Mouse (Mus musculus): ENCODE measurements around the gene Med20. TPM values are rescaled to one million over a fixed set of nuclear protein-coding genes. Genes with fewer than 3 reads are reported as not detected.
"Not testable (repeated sequence)": the region's sequence is repeated elsewhere in the genome, so short reads cannot be mapped to it uniquely, and the experiment has no call there.

Med20 gene
- polyA plus RNA-seq, 1 experiment from 2014 or later: 51.6 TPM

DNA sequence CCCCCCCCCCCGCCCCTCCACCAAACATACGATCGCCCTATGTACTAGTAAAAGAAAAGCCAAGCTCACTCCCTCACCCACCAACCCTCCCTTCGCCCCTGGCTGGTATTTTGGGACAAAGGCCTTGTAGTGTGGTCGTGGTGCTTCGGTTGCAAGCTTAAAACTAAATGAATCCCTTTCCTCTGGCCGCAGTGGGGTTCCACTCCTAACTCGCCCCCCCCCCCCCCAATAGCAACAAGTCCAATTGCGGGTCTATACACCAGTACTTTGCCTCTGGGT is 16.5 kb upstream of the Med20 start:
- peak overlapping the region; percentile 94 for H3K27ac ChIP-seq (ENCODE audit: low read length)
- no peak for ATAC-seq (ENCODE audit: low read depth)
- H3K9me3 ChIP-seq (ENCODE audit: control insufficient read depth, low read length): no peaks in the 10 kb centered on the region
- peak overlapping the region; percentile 63 for H3K4me3 ChIP-seq (ENCODE audit: low read length)
- peaks cover 38% of the 10 kb centered on the region for H3K4me1 ChIP-seq (replicated peaks; ENCODE audit: control insufficient read depth, insufficient read depth, low read length)
- H3K27me3 ChIP-seq (ENCODE audit: control insufficient read depth, insufficient read depth, low read depth, low read length): no peaks in the 10 kb centered on the region
- H3K4me2 ChIP-seq (ENCODE audit: low read depth, low read length): peak overlapping the region; percentile 88
- H3K36me3 ChIP-seq (ENCODE audit: control insufficient read depth, insufficient read depth, low read length): peaks cover 13% of the 10 kb centered on the region
- peak overlapping the region; percentile 79 for H3K9ac ChIP-seq (ENCODE audit: low read length)
- WGBS: under 1% methylated on average over 9 of the region's 9 CpGs

DNA sequence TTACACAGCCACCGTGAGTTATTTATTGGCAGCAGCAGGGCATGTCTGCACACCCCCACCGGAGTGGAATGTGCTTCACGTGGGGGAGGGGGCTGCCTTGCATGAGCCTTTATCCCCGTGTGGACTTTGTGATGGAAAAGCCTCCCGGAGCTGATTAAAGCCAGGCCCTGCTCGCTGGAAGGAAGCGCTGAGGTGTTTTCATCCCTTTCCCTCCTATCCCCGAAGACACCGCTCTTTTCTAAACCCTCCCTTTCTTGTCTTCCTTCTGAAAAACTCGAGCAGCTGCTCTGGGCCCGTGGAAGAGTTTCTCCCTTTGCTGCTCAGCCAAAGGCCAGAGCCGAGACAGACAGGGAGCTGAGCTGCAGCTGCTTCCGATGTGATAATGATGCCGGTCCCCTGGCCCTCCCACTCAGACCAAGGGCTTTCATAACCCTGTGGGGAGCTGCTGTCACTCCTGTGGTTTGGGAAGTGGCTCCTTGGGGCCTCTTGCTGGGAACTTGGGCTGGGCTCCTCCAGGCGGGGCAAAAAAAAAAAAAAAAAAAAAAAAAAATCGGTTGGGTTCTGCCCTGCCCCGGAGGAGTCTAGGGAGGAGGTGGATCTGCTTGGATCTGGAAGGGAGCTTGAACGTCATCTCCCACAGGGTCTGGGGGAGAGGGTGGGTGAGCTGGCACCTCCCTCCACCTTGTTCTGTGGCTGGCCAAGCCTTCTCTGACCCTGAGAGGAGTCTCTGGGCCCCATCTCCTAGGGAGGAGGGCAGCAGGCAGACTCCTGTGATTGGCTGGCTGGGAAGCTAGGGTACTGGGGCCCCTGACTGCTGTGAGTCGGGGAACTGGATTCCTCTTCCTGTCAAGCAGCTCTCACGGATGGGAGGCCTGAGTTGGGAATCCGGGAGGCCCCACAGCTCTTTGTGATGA is 15.9 kb upstream of the Med20 start:
- H3K4me3 ChIP-seq (ENCODE audit: low read length): peak overlapping the region; percentile 63
- ATAC-seq (ENCODE audit: low read depth): peak; percentile 48
- H3K9me3 ChIP-seq (ENCODE audit: control insufficient read depth, low read length): no peaks in the 10 kb centered on the region
- peaks cover 38% of the 10 kb centered on the region for H3K4me1 ChIP-seq (replicated peaks; ENCODE audit: control insufficient read depth, insufficient read depth, low read length)
- H3K4me2 ChIP-seq (ENCODE audit: low read depth, low read length): peak overlapping the region; percentile 88
- H3K27me3 ChIP-seq (ENCODE audit: control insufficient read depth, insufficient read depth, low read depth, low read length): no peaks in the 10 kb centered on the region
- H3K36me3 ChIP-seq (ENCODE audit: control insufficient read depth, insufficient read depth, low read length): peaks cover 15% of the 10 kb centered on the region
- H3K9ac ChIP-seq (ENCODE audit: low read length): peak overlapping the region; percentile 79
- WGBS: 2% methylated on average over 19 of the region's 21 CpGs
- peak overlapping the region; percentile 94 for H3K27ac ChIP-seq (ENCODE audit: low read length)

DNA sequence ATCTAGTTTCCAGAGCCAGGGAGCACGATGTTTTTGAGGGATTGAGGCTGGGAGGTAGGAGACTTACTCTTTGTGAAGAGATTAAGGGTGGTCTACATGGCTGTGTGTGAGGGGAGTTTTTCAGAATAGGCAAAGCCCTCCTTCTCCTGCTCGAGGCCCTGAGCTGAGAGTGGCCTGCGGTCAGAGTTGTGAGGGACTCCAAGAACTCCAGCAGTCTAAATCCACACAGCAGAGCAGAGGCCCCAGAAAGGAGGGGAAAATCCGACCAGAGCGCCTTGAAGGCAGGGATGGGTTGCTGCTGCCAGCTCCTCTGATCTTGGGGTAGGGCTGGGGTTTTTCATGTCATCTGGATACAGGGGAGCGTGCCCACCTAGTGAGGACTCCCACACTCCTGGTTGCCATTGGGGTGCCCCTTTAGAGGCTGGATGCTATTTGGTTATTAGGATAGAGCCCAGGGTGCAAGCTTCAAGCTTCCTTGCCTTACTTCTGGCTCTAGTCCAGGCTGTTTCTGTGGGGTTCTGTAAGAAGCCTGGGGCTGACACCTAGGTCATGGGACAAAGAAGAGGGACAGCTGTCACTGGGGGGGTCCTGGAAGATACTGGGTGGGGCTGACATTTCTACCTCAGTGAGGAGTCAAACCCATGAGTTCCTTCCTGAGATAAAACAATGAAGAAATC is 15.1 kb upstream of the Med20 start:
- WGBS: 28% methylated on average over 6 of the region's 6 CpGs
- H3K9ac ChIP-seq (ENCODE audit: low read length): peak overlapping the region; percentile 79
- peaks cover 22% of the 10 kb centered on the region for H3K36me3 ChIP-seq (ENCODE audit: control insufficient read depth, insufficient read depth, low read length)
- peak overlapping the region; percentile 88 for H3K4me2 ChIP-seq (ENCODE audit: low read depth, low read length)
- no peaks in the 10 kb centered on the region for H3K9me3 ChIP-seq (ENCODE audit: control insufficient read depth, low read length)
- H3K27ac ChIP-seq (ENCODE audit: low read length): peak overlapping the region; percentile 94
- H3K4me1 ChIP-seq (replicated peaks; ENCODE audit: control insufficient read depth, insufficient read depth, low read length): peaks cover 38% of the 10 kb centered on the region
- peak overlapping the region; percentile 63 for H3K4me3 ChIP-seq (ENCODE audit: low read length)
- H3K27me3 ChIP-seq (ENCODE audit: control insufficient read depth, insufficient read depth, low read depth, low read length): no peaks in the 10 kb centered on the region
- ATAC-seq (ENCODE audit: low read depth): no peak

DNA sequence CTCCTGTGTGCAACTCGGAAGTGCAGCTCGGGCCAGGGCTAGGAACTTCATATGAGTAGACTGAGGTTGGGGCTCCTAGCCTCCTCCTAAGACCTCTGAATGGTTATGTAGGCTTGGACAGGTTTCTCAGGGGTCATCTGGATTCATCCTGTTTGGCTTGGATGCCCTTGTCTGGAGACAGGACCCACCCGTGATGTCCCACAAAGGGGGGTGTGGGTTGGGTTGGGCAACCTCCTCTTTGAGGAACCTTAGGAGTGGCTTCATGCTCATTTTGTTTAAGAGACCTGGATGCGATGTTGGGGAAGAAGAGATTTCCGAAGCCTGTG is 14.6 kb upstream of the Med20 start:
- Histone ChIP-seq H3K9me3 (ENCODE audit: control insufficient read depth, low read length) (no peaks in the 10 kb centered on the region), H3K4me3 (ENCODE audit: low read length) (peak overlapping the region; percentile 63; the same call in 1 of the 2 replicates), H3K9ac (ENCODE audit: low read length) (peak overlapping the region; percentile 79), H3K4me2 (ENCODE audit: low read depth, low read length) (peak overlapping the region; percentile 88; the same call in 1 of the 2 replicates), H3K4me1 (replicated peaks; ENCODE audit: control insufficient read depth, insufficient read depth, low read length) (peaks cover 38% of the 10 kb centered on the region), H3K27ac (ENCODE audit: low read length) (peak overlapping the region; percentile 94), H3K36me3 (ENCODE audit: control insufficient read depth, insufficient read depth, low read length) (peaks cover 28% of the 10 kb centered on the region), H3K27me3 (ENCODE audit: control insufficient read depth, insufficient read depth, low read depth, low read length) (no peaks in the 10 kb centered on the region)
- no peak for ATAC-seq (ENCODE audit: low read depth)
- 59% methylated on average over 5 of the region's 5 CpGs for WGBS

DNA sequence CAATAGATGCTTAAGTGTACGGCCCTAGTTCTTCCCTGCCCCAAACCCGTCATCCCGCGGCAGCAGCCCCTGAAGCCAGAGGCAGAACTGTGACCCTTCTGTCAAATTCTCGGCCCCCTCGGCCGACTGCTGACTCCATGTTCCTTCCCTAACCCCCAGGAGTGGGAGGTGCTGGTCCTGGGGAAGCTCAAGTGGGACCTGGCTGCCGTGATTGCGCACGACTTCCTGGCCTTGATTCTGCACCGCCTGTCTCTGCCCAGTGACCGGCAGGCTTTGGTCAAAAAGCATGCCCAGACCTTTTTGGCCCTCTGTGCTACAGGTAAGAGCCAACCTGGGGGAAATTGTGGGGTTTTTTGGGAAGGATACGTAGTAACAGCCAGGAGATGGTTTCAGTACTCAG is 14.1 kb upstream of the Med20 start:
- ATAC-seq (ENCODE audit: low read depth): no peak
- Histone ChIP-seq H3K36me3 (ENCODE audit: control insufficient read depth, insufficient read depth, low read length) (peaks cover 30% of the 10 kb centered on the region), H3K4me1 (replicated peaks; ENCODE audit: control insufficient read depth, insufficient read depth, low read length) (peaks cover 38% of the 10 kb centered on the region), H3K9ac (ENCODE audit: low read length) (peak overlapping the region; percentile 79), H3K4me3 (ENCODE audit: low read length) (no peak overlapping the region), H3K27me3 (ENCODE audit: control insufficient read depth, insufficient read depth, low read depth, low read length) (no peaks in the 10 kb centered on the region), H3K9me3 (ENCODE audit: control insufficient read depth, low read length) (no peaks in the 10 kb centered on the region), H3K4me2 (ENCODE audit: low read depth, low read length) (peak overlapping the region; percentile 7; the same call in 1 of the 2 replicates), H3K27ac (ENCODE audit: low read length) (peak overlapping the region; percentile 94)
- 50% methylated on average over 13 of the region's 13 CpGs for WGBS

DNA sequence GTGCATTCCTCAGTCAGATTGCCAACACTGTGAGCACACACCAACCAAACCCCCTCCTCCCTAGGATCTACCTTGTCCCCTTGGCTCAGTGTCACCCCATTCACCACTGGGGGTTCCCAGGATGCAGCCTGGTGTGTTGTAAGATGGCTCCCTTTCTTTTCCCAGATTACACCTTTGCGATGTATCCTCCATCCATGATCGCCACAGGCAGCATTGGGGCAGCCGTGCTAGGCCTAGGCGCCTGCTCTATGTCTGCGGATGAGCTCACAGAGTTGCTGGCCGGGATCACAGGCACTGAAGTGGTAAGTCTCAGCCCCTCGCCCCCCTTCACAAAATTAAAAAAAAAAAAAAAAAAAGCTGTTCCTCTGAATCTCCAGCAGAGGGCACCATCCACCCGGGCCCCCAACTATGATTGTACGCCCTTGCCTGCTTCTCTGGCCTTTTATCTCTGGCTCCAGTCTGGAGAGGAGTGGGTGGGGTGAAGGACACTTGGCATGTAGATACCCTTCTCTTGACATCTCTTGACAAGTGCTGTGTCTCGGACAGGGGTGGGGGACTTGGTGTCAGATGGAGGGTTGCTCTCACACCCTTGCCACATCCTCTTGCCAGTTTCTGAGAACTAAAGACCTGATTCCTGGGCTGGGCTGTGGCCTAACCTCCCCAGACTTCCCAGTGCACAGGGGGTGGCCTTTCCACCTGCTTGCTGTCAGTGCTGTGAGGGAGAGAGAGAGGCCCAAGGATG is 13.4 kb upstream of the Med20 start:
- H3K36me3 ChIP-seq (ENCODE audit: control insufficient read depth, insufficient read depth, low read length): peaks cover 30% of the 10 kb centered on the region
- H3K27ac ChIP-seq (ENCODE audit: low read length): peak overlapping the region; percentile 44
- H3K4me2 ChIP-seq (ENCODE audit: low read depth, low read length): no peak overlapping the region
- H3K4me3 ChIP-seq (ENCODE audit: low read length): no peak overlapping the region
- H3K27me3 ChIP-seq (ENCODE audit: control insufficient read depth, insufficient read depth, low read depth, low read length): no peaks in the 10 kb centered on the region
- 17% methylated on average over 10 of the region's 10 CpGs for WGBS
- ATAC-seq (ENCODE audit: low read depth): no peak
- peaks cover 38% of the 10 kb centered on the region for H3K4me1 ChIP-seq (replicated peaks; ENCODE audit: control insufficient read depth, insufficient read depth, low read length)
- H3K9me3 ChIP-seq (ENCODE audit: control insufficient read depth, low read length): no peaks in the 10 kb centered on the region
- H3K9ac ChIP-seq (ENCODE audit: low read length): 0 out of 2 replicates have a peak overlapping the region, but pooled peaks have one; percentile 3

DNA sequence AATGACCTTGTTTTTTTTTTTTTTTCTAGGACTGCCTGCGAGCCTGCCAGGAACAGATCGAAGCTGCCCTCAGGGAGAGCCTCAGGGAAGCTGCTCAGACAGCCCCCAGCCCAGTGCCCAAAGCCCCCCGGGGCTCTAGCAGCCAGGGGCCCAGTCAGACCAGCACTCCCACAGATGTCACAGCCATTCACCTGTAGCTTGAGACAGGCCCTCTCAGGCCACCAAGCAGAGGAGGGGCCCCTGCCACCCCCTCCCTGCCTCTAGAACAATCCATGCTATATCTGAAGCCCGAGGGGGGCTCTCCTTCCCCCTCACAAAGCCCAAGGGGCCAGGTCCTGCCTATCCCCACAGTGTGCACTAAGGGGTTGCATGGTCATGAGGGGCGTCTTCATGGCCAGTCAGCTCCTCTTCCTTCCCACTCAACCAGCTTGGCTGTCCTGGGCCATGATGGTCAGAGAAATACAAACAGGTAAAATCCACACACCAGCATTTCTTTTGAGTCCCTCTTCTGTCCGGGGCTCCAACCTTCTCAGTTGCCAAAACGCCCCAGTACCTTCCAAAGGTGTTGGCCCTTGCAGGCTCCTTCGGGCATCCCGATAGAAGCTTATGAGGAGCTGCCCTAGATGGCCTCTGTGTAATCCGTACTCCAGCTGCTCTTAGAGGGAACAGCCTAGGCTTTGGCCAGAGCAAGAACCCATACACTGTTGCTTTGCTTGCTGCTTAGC is 12.6 kb upstream of the Med20 start:
- H3K4me2 ChIP-seq (ENCODE audit: low read depth, low read length); H3K4me3 ChIP-seq (ENCODE audit: low read length); H3K27me3 ChIP-seq (ENCODE audit: control insufficient read depth, insufficient read depth, low read depth, low read length); H3K9ac ChIP-seq (ENCODE audit: low read length); ATAC-seq (ENCODE audit: low read depth); H3K9me3 ChIP-seq (ENCODE audit: control insufficient read depth, low read length): not testable (repeated sequence)
- 70% methylated on average over 10 of the region's 10 CpGs for WGBS
- peak overlapping the region; percentile 44 for H3K27ac ChIP-seq (ENCODE audit: low read length)
- H3K4me1 ChIP-seq (replicated peaks; ENCODE audit: control insufficient read depth, insufficient read depth, low read length): peaks cover 38% of the 10 kb centered on the region
- peaks cover 32% of the 10 kb centered on the region for H3K36me3 ChIP-seq (ENCODE audit: control insufficient read depth, insufficient read depth, low read length)

DNA sequence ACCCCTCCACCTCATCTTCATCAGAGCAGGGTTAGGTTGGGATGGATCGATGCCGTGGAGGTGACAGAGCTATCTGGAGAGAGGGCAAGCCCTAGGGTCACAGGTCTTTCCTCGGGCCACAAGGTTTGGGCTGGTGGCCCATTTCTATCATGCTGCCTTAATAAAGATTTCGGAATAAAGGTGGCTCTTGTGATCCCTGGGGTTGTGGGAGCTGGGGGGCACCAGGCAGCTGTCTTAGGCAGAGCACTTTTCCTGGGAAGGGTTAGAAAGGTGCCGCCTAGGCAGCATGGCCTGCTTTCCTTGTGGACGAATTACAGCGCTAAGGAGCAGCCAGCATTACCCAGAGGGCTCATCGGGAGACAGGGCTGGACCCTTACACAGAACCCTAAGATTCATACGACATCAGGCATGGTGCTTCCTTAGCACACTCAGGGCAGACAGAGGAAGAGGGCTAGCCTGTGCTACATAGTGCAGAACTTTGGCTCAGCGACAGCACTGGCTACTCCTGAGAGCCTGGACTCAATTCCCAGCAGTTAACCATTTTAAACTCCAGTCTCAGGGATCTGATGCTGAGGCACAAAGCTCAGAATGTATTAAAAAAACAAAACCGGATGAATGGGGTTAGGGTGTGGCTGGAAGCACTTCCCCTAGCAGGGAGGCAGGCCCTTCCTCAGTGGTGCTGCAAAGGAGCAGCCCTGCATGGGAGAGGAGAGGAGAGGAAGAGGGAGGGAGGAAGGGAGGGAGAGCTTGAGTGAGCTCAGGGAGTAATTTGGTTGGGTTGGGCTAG is 11.7 kb upstream of the Med20 start:
- H3K27ac ChIP-seq (ENCODE audit: low read length): peak overlapping the region; percentile 76
- ATAC-seq (ENCODE audit: low read depth): no peak
- H3K4me1 ChIP-seq (replicated peaks; ENCODE audit: control insufficient read depth, insufficient read depth, low read length): peaks cover 38% of the 10 kb centered on the region
- WGBS: 60% methylated on average over 11 of the region's 11 CpGs
- peaks cover 34% of the 10 kb centered on the region for H3K36me3 ChIP-seq (ENCODE audit: control insufficient read depth, insufficient read depth, low read length)
- no peak overlapping the region for H3K4me2 ChIP-seq (ENCODE audit: low read depth, low read length)
- no peak overlapping the region for H3K4me3 ChIP-seq (ENCODE audit: low read length)
- no peaks in the 10 kb centered on the region for H3K9me3 ChIP-seq (ENCODE audit: control insufficient read depth, low read length)
- no peak overlapping the region for H3K9ac ChIP-seq (ENCODE audit: low read length)
- no peaks in the 10 kb centered on the region for H3K27me3 ChIP-seq (ENCODE audit: control insufficient read depth, insufficient read depth, low read depth, low read length)
